Mouse (Mus musculus): ENCODE measurements around the gene Arhgef25.

DNA sequence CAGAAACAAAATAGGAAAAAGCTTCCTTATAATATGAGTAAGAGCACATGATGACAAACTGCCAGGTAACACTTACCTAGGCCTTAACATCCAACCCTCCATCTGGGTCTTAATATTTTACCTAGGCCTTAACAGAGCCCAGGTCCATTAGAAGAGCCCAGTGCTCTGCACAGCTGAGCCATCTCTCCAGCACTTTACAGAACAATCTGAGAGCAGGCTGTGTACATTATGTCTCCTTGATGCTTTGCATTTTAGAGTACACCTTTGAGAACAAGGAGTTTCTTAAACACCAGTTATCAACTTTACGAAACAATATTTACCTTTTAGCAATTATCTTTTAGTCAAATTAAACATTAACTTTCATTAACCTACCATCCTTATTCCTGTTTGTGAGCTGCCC lies 33.8 kb downstream of the Arhgef25 start:
- TF ChIP-seq POLR2A (IDR thresholded peaks at IDR 0.05; ENCODE audit: low read depth, low read length): no peak
- no peak for TF ChIP-seq CTCF (IDR thresholded peaks at IDR 0.05; ENCODE audit: extremely low read depth, insufficient read length, insufficient replicate concordance, low read depth, low read length)

Data from small intestine, adult 2 months (tissue).